Mouse (Mus musculus) CH12.LX (cell line): ENCODE measurements around the gene Prr12.

ENCODE experiments used
- CTCF ChIP-seq, 2 experiments: IDR thresholded peaks in 1 of 2; conservative IDR thresholded peaks in 1 of 2; 2 replicates each; pipeline ENCODE4 v1.5.1; 2011 to 2012; ENCODE audit warnings: low read depth in 2 of 2, low read length in 2 of 2, improper control_type of control experiment in 1 of 2, inconsistent platforms in 1 of 2, mild to moderate bottlenecking in 1 of 2, moderate library complexity in 1 of 2
- EP300 ChIP-seq: IDR thresholded peaks from 2 replicates; pipeline ENCODE4 v1.6.1; 2011; ENCODE audit warnings: low read length, improper control_type of control experiment
- POLR2A ChIP-seq: IDR thresholded peaks from 2 replicates; pipeline ENCODE4 v1.6.1; 2011; ENCODE audit warnings: low read depth, mild to moderate bottlenecking, improper control_type of control experiment, low read length
- POLR2AphosphoS2 ChIP-seq: IDR thresholded peaks from 2 replicates; pipeline ENCODE4 v1.6.1; 2011; ENCODE audit warnings: low read depth, low read length, improper control_type of control experiment
- RAD21 ChIP-seq: IDR thresholded peaks from 2 replicates; pipeline ENCODE4 v1.6.1; 2011; ENCODE audit warnings: low read depth, mild to moderate bottlenecking, low read length, improper control_type of control experiment, moderate library complexity
- USF2 ChIP-seq: conservative IDR thresholded peaks from 2 replicates; pipeline ENCODE4 v1.6.1; 2011; ENCODE audit warnings: low read depth, low read length, improper control_type of control experiment

- TF ChIP-seq POLR2A (no peak), USF2 (no peak), EP300 (no peak), CTCF (conservative IDR thresholded peaks at IDR 0.05 in 1 of 2, IDR thresholded peaks at IDR 0.05 in 1 of 2; ENCODE audit: low read depth in 2 of 2, low read length in 2 of 2) (no peak), RAD21 (no peak), POLR2AphosphoS2 (no peak)
These were observed 3.6 kb downstream of the Prr12 start for GRCm38 (mm10) chr7:45048923-45049657.
